Mouse (Mus musculus) heart, adult 2 months (tissue): Measurements from ENCODE around the gene Gm12830. TPM values are rescaled to one million over a fixed set of nuclear protein-coding genes. Genes with fewer than 3 reads are reported as not detected.

Experiments used
- DNase-seq, 2 experiments: peaks; one replicate each; pipeline ENCODE4 v3.0.0; 2021
- H3K27ac ChIP-seq: fragments of 200-600 bp; 2 replicates; pipeline ENCODE4 v1.8.1; 2022
- H3K27me3 ChIP-seq: fragments of 200-500 bp; 2 replicates; pipeline ENCODE4 v1.6.1; 2012; ENCODE audit warnings: mild to moderate bottlenecking, low read length, inconsistent platforms, mixed read lengths; ENCODE audit not compliant: control insufficient read depth, insufficient read depth
- H3K36me3 ChIP-seq: fragments of 200-500 bp; 2 replicates; pipeline ENCODE4 v1.6.1; 2012; ENCODE audit warnings: low read length, inconsistent platforms; ENCODE audit not compliant: control insufficient read depth, insufficient read depth
- H3K4me1 ChIP-seq: fragments of 200-500 bp; 2 replicates; pipeline ENCODE4 v1.6.1; 2011; ENCODE audit warnings: low read length; ENCODE audit not compliant: control insufficient read depth, insufficient read depth
- H3K4me3 ChIP-seq: fragments of 200-600 bp; 2 replicates; pipeline ENCODE4 v1.8.1; 2022
- H3K79me2 ChIP-seq: fragments of 200-500 bp; replicated peaks from 2 replicates; pipeline ENCODE4 v1.6.1; 2012; ENCODE audit warnings: mild to moderate bottlenecking, inconsistent platforms, low read length, moderate library complexity, mixed read lengths; ENCODE audit not compliant: control insufficient read depth, insufficient read depth
- H3K9ac ChIP-seq: fragments of 200-500 bp; 2 replicates; pipeline ENCODE4 v1.6.1; 2012; ENCODE audit warnings: low read depth, mild to moderate bottlenecking, control low read depth, inconsistent platforms, low read length, mixed read lengths
- CTCF ChIP-seq: fragments of 200-600 bp; IDR thresholded peaks from 2 replicates; pipeline ENCODE4 v1.8.1; 2022; ENCODE audit warnings: antibody characterized with exemption, mild to moderate bottlenecking, moderate library complexity
- EP300 ChIP-seq: fragments of 200-500 bp; IDR thresholded peaks from 2 replicates; pipeline ENCODE4 v1.6.1; 2011; ENCODE audit warnings: low read depth, low read length, control low read depth; ENCODE audit not compliant: insufficient read depth
- POLR2A ChIP-seq: fragments of 200-500 bp; IDR thresholded peaks from 2 replicates; pipeline ENCODE4 v1.6.1; 2011; ENCODE audit warnings: mild to moderate bottlenecking, low read depth, low read length, control low read depth; ENCODE audit not compliant: insufficient read depth
- WGBS: fragments of 180-500 bp; shearing (Covaris S2); methylation state at CpG from one replicate; pipeline ENCODE4 v1.1.7; 2018; 5-methylcytosine and 5-hydroxymethylcytosine counted together
- intact Hi-C: fragments of 180-260 bp; cut with DNase I; formaldehyde crosslinking; loops from one replicate; pipeline ENCODE4 v1.15.1; 2025
- polyA plus RNA-seq: library from polyadenylated mRNA; depleted of rRNA; stranded (reverse); fragments of >200 nt; gene quantifications from 2 replicates; pipeline ENCODE4 v1.2.3, GENCODE M21; 2012
- total RNA-seq, 2 experiments: library from RNA; stranded (reverse); gene quantifications; 2 replicates each; pipeline ENCODE4 v1.2.3; 2021

Gm12830 gene
- total and polyA plus RNA-seq, 3 experiments: not detected

GRCm38 (mm10) chr4:114842376-114842960, 20.9 kb downstream of the Gm12830 start:
- Histone ChIP-seq H3K79me2 (no peaks in the 10 kb centered on the region), H3K36me3 (no peaks in the 10 kb centered on the region), H3K27me3 (peaks cover 10% of the 10 kb centered on the region), H3K9ac (no peak overlapping the region), H3K4me3 (no peak overlapping the region), H3K27ac (no peak overlapping the region), H3K4me1 (no peaks in the 10 kb centered on the region)
- DNase-seq: no peak
- 13% methylated on average over 9 of the region's 11 CpGs for WGBS
- intact Hi-C loops: no loop called here
- TF ChIP-seq POLR2A: no peak
- TF ChIP-seq CTCF: no peak
- TF ChIP-seq EP300: no peak

- Histone ChIP-seq H3K4me1 (no peaks in the 10 kb centered on the region), H3K27me3 (peaks cover 10% of the 10 kb centered on the region), H3K79me2 (no peaks in the 10 kb centered on the region), H3K36me3 (no peaks in the 10 kb centered on the region), H3K9ac (no peak overlapping the region), H3K27ac (no peak overlapping the region), H3K4me3 (no peak overlapping the region; the same call in 1 of the 2 replicates)
- DNase-seq: no peak
- TF ChIP-seq EP300: no peak
- no peak for TF ChIP-seq CTCF
- TF ChIP-seq POLR2A: no peak
- WGBS: 4% methylated on average over 48 of the region's 51 CpGs
- intact Hi-C loops: no loop called here
These were observed 21.7 kb downstream of the Gm12830 start for GRCm38 (mm10) chr4:114843097-114843721.

- WGBS: 29% methylated on average over 1 of the region's 1 CpGs
- H3K27me3 ChIP-seq: peaks cover 10% of the 10 kb centered on the region
- DNase-seq: no peak
These were observed 23.1 kb downstream of the Gm12830 start for GRCm38 (mm10) chr4:114844600-114844999.

GRCm38 (mm10) chr4:114845622-114846021, 24.1 kb downstream of the Gm12830 start:
- Histone ChIP-seq H3K36me3 (no peaks in the 10 kb centered on the region), H3K79me2 (no peaks in the 10 kb centered on the region), H3K27ac (no peak overlapping the region), H3K4me3 (no peak overlapping the region), H3K4me1 (no peaks in the 10 kb centered on the region), H3K9ac (no peak overlapping the region), H3K27me3 (peaks cover 10% of the 10 kb centered on the region)
- TF ChIP-seq EP300: no peak
- TF ChIP-seq CTCF: no peak
- TF ChIP-seq POLR2A: no peak
- intact Hi-C loops: no loop called here
- 49% methylated on average over 4 of the region's 4 CpGs for WGBS
- DNase-seq: no peak

More at GRCm38 (mm10) chr4:114844600-114844999, 23.1 kb downstream of the Gm12830 start:
- H3K4me1 ChIP-seq: no peaks in the 10 kb centered on the region
- no peak overlapping the region for H3K4me3 ChIP-seq
- TF ChIP-seq EP300 (no peak), CTCF (no peak)
- H3K36me3 ChIP-seq: no peaks in the 10 kb centered on the region
- no peak overlapping the region for H3K27ac ChIP-seq
- no peak overlapping the region for H3K9ac ChIP-seq
- H3K79me2 ChIP-seq: no peaks in the 10 kb centered on the region
- intact Hi-C loops: no loop called here

GRCm38 (mm10) chr4:114846723-114847122, 25.2 kb downstream of the Gm12830 start:
- H3K79me2 ChIP-seq: no peaks in the 10 kb centered on the region
- no peak for DNase-seq
- H3K4me1 ChIP-seq: no peaks in the 10 kb centered on the region
- H3K36me3 ChIP-seq: no peaks in the 10 kb centered on the region
- intact Hi-C loops: no loop called here
- TF ChIP-seq CTCF (no peak), POLR2A (no peak), EP300 (no peak)
- 83% methylated on average over 6 of the region's 6 CpGs for WGBS
- no peak overlapping the region for H3K27ac ChIP-seq
- no peak overlapping the region for H3K9ac ChIP-seq
- H3K27me3 ChIP-seq: peaks cover 10% of the 10 kb centered on the region
- H3K4me3 ChIP-seq: no peak overlapping the region

- no peak overlapping the region for H3K4me3 ChIP-seq
- H3K27me3 ChIP-seq: no peaks in the 10 kb centered on the region
- H3K9ac ChIP-seq: no peak overlapping the region
- no peaks in the 10 kb centered on the region for H3K36me3 ChIP-seq
- 63% methylated on average over 2 of the region's 2 CpGs for WGBS
- no peak overlapping the region for H3K27ac ChIP-seq
- no peak for DNase-seq
- TF ChIP-seq EP300: no peak
- TF ChIP-seq POLR2A: no peak
- TF ChIP-seq CTCF: no peak
- H3K79me2 ChIP-seq: no peaks in the 10 kb centered on the region
- intact Hi-C loops: no loop called here
- H3K4me1 ChIP-seq: no peaks in the 10 kb centered on the region
These were observed 32.4 kb downstream of the Gm12830 start for GRCm38 (mm10) chr4:114853968-114854367.
